In genomic region chr3:126463119-126463815, GRCm38 (mm10) we compare ENCODE assay signal across 18 mouse cellular contexts.
DNase-seq lines count a peak whose midpoint lies in the region; ATAC-seq and TF ChIP-seq lines count a peak whose summit lies in the region.
"Had no signal": no experiment of that assay in that cellular context is flagged by ENCODE, and none has a peak within 500 bp of the region (broad histone marks: within the 10 kb centered on the region; RNA-seq: fewer than 3 reads in every experiment).

No protein-coding gene starts in this region.

- no peak overlapping the region for H3K27ac ChIP-seq in midbrain, postnatal 0 days (ENCODE audit: low read depth, low read length)
- no peak overlapping the region for H3K27ac ChIP-seq in midbrain, embryonic 11.5 days (ENCODE audit: low read depth, low read length)
- no peak overlapping the region for H3K27ac ChIP-seq in gastrocnemius, adult 2 months
- no peak overlapping the region for H3K27ac ChIP-seq in cerebellum, adult 2 months (ENCODE audit: insufficient read depth, low read length)
- H3K27ac ChIP-seq: forebrain, embryonic 13.5 days; hindbrain, embryonic 13.5 days; left cerebral cortex, adult 2 months; liver, embryonic 13.5 days; midbrain, embryonic 12.5 days had no signal

- ATAC-seq in midbrain, postnatal 0 days (ENCODE audit: low FRiP score) = peak; percentile 52; the same call in 1 of the 2 replicates
- ATAC-seq in midbrain, embryonic 11.5 days (ENCODE audit: low FRiP score) = no peak
- peak; percentile 85 for ATAC-seq in common myeloid progenitor, adult 5-6 weeks (replicated peaks; ENCODE audit: low read depth, poor library complexity, severe bottlenecking)
- ATAC-seq: forebrain, embryonic 13.5 days had no signal

- DNase-seq in layer of hippocampus, adult 11-12 months (ENCODE audit: low spot score) = peak; percentile 7
- no peak for DNase-seq in layer of hippocampus, postnatal 10 days (ENCODE audit: low spot score in 2 of 2)
- peak; percentile 32 for DNase-seq in midbrain, postnatal 0 days (ENCODE audit: low spot score)
- DNase-seq in midbrain, embryonic 11.5 days (ENCODE audit: low spot score, missing footprints) = no peak
- peak; percentile 5 for DNase-seq in skeletal muscle tissue, adult 2 months (ENCODE audit: low read depth, low spot score)
- DNase-seq in gastrocnemius, adult 2 months = no peak
- DNase-seq in cerebellum, adult 2 months = no peak
- DNase-seq: gastrocnemius, postnatal 10 days; kidney, adult 11 months; kidney, postnatal 14 days; liver, embryonic 13.5 days; spleen, adult 18-20 months; thymus, postnatal 25 days had no signal

- no peaks in the 10 kb centered on the region for H3K9me3 ChIP-seq in midbrain, postnatal 0 days (ENCODE audit: low read length)
- no peaks in the 10 kb centered on the region for H3K9me3 ChIP-seq in midbrain, embryonic 11.5 days (ENCODE audit: control insufficient read depth, low read length)
- H3K9me3 ChIP-seq: forebrain, embryonic 13.5 days; hindbrain, embryonic 13.5 days; liver, embryonic 13.5 days; midbrain, embryonic 12.5 days had no signal

- TF ChIP-seq CTCF in midbrain, postnatal 0 days (IDR thresholded peaks at IDR 0.05) = no peak
- TF ChIP-seq CTCF in gastrocnemius, adult 2 months (IDR thresholded peaks at IDR 0.05) = no peak
- no peak for TF ChIP-seq CTCF in cerebellum, adult 2 months (IDR thresholded peaks at IDR 0.05; ENCODE audit: borderline replicate concordance, insufficient read depth, low read depth, low read length)

- WGBS in midbrain, postnatal 0 days = 62% methylated on average over 4 of the region's 4 CpGs
- WGBS in midbrain, embryonic 11.5 days = 74% methylated on average over 4 of the region's 4 CpGs
- WGBS in cerebellum, adult 2 months = 69% methylated on average over 4 of the region's 4 CpGs

- no peaks in the 10 kb centered on the region for H3K27me3 ChIP-seq in midbrain, postnatal 0 days (ENCODE audit: insufficient read depth, low read length)
- no peaks in the 10 kb centered on the region for H3K27me3 ChIP-seq in midbrain, embryonic 11.5 days (ENCODE audit: control insufficient read depth, insufficient read depth, low read length)
- no peaks in the 10 kb centered on the region for H3K27me3 ChIP-seq in cerebellum, adult 2 months (ENCODE audit: control insufficient read depth, insufficient read depth, low read length)
- H3K27me3 ChIP-seq: forebrain, embryonic 13.5 days; hindbrain, embryonic 13.5 days; liver, embryonic 13.5 days; midbrain, embryonic 12.5 days had no signal

- TF ChIP-seq POLR2A in cerebellum, adult 2 months (IDR thresholded peaks at IDR 0.05; ENCODE audit: borderline replicate concordance, insufficient read depth, low read length) = no peak

- intact Hi-C loops in gastrocnemius, adult 2 months (cut with DNase I) = no loop called here

- no peak overlapping the region for H3K9ac ChIP-seq in midbrain, postnatal 0 days (replicated peaks; ENCODE audit: low read length, poor library complexity, severe bottlenecking)
- H3K9ac ChIP-seq in midbrain, embryonic 11.5 days (ENCODE audit: low read length) = no peak overlapping the region
- H3K9ac ChIP-seq: forebrain, embryonic 13.5 days; hindbrain, embryonic 13.5 days; liver, embryonic 13.5 days; midbrain, embryonic 12.5 days had no signal

- no peak overlapping the region for H3K4me3 ChIP-seq in midbrain, postnatal 0 days (ENCODE audit: low read depth, low read length)
- H3K4me3 ChIP-seq in midbrain, embryonic 11.5 days (ENCODE audit: low read depth, low read length) = no peak overlapping the region
- no peak overlapping the region for H3K4me3 ChIP-seq in gastrocnemius, adult 2 months
- no peak overlapping the region for H3K4me3 ChIP-seq in cerebellum, adult 2 months (replicated peaks; ENCODE audit: insufficient read depth, low read depth, low read length)
- H3K4me3 ChIP-seq: forebrain, embryonic 13.5 days; hindbrain, embryonic 13.5 days; left cerebral cortex, adult 2 months; liver, embryonic 13.5 days; midbrain, embryonic 12.5 days had no signal

- no peaks in the 10 kb centered on the region for H3K4me1 ChIP-seq in midbrain, postnatal 0 days (ENCODE audit: insufficient read depth, low read length)
- H3K4me1 ChIP-seq in midbrain, embryonic 11.5 days (ENCODE audit: control insufficient read depth, insufficient read depth, low read length) = no peaks in the 10 kb centered on the region
- H3K4me1 ChIP-seq in cerebellum, adult 2 months (ENCODE audit: control insufficient read depth, insufficient read depth, low read length) = no peaks in the 10 kb centered on the region
- H3K4me1 ChIP-seq: forebrain, embryonic 13.5 days; hindbrain, embryonic 13.5 days; liver, embryonic 13.5 days; midbrain, embryonic 12.5 days had no signal

- no peak overlapping the region for H3K4me2 ChIP-seq in midbrain, postnatal 0 days (ENCODE audit: low read depth, low read length, poor library complexity, severe bottlenecking)
- no peak overlapping the region for H3K4me2 ChIP-seq in midbrain, embryonic 11.5 days
- H3K4me2 ChIP-seq: forebrain, embryonic 13.5 days; hindbrain, embryonic 13.5 days; liver, embryonic 13.5 days; midbrain, embryonic 12.5 days had no signal

- no peaks in the 10 kb centered on the region for H3K36me3 ChIP-seq in midbrain, postnatal 0 days (ENCODE audit: insufficient read depth, low read length)
- H3K36me3 ChIP-seq in midbrain, embryonic 11.5 days (ENCODE audit: control insufficient read depth, insufficient read depth, low read length) = no peaks in the 10 kb centered on the region
- H3K36me3 ChIP-seq: hindbrain, embryonic 13.5 days; liver, embryonic 13.5 days; midbrain, embryonic 12.5 days had no signal

Comparison
In these comparisons a context has a peak if more than half of its experiments do, and no peak if none do; other contexts are left out.
1. DNase-seq: peak in layer of hippocampus, adult 11-12 months (single experiment), midbrain, postnatal 0 days (single experiment) and skeletal muscle tissue, adult 2 months (single experiment); none in layer of hippocampus, postnatal 10 days (0 of 2), midbrain, embryonic 11.5 days (single experiment), gastrocnemius, adult 2 months (single experiment) and cerebellum, adult 2 months (0 of 2).